Mouse (Mus musculus): ENCODE results near the gene Fhit.

GRCm38 (mm10) chr14:10305286-10305685 lies 856.5 kb downstream of the Fhit start:
- TF ChIP-seq GATA1 (IDR thresholded peaks at IDR 0.05; ENCODE audit: low read length) (no peak), TAL1 (IDR thresholded peaks at IDR 0.05; ENCODE audit: low read length) (no peak)

Data from erythroblast, embryonic 14.5 days (primary cell).